Mouse (Mus musculus): ENCODE measurements around the gene Dennd5b.
A peak's percentile ranks its signal among the peaks of the same experiment; 100 is the strongest.

Dennd5b gene

DNA sequence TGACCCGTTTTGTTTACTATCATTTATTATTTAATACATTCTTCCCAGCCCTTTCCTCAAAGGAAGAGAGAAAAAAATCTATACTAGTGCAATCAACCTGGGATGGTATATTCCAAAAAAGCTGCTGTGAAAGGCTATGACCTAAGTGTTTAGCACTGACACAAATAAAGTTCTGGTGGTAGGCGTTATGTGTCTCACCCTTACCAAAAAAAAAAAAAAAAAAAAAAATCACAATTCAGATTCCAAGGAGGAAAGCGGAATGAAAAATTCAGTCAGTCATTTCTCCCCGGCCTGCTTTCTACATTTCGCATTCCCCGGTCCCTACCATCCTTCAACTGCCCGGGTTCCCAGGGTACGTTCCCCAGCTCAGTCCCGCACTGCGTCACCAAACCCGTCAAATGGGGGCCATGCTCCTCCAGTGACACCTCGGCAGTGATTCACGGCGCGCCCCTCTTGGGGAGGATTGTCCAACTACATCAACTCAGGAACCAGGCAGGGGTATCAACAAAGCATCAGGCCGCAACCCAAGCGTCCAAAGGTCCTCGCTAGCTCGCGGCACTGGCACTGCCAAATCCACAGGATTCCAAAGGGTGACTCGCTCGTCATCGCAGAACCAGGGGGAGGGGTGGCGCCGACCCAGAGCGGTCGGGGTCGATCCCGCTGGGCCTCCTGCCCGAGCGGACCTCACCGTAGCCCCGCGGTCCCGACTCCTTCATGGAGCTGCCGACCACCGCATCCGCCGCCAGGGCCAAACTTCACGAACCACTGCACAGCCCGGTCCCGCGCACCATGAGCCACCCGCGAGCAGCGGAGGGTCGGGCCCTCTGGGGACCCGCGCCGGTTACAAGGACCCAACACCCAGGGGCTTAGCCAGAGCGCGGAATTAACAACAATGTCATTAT lies 1.1 kb downstream of the Dennd5b start:
- DNase-seq (ENCODE audit: low read depth): no peak

DNA sequence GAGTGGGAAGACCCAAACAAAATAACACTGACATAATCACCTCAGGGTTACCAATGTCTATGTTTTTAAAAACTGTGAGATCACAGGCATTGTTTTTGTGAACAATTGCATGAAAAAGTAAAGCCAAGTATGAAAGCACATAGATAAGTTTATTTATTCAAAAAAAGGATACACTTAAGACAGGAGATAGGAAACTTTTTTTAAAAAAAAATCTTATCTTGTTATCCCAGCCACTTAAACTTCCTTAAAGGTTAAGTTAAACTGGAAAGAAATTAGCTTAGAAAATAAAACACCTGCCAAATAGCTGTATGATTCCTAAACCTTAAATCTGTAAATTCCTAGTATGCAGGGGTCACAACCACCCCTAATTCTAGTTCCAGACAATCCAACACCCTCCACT lies 2.5 kb downstream of the Dennd5b start:
- DNase-seq (ENCODE audit: low read depth): no peak

DNA sequence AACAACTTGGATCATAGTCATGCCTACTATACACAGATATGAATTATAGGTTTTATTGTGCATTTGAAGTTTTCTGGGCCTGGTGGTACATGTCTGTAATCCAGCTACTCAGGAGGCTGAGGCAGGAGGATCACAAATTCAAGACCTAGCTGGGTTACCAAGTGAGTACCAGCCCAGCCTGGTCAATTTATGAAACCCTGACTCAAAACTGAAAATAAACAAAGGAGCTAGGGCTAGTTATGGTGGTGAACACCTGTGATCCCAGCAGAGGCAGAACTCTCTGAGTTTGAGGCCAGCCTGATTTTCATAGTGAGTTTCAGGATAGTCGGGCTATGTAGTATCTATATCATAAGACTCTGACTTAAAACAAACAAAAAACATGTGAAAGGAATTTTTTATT lies 4.2 kb downstream of the Dennd5b start:
- no peak for DNase-seq (ENCODE audit: low read depth)

- DNase-seq (ENCODE audit: low read depth): no peak
Measured at GRCm38 (mm10) chr6:149096233-149096632, 5.2 kb downstream of the Dennd5b start.

DNA sequence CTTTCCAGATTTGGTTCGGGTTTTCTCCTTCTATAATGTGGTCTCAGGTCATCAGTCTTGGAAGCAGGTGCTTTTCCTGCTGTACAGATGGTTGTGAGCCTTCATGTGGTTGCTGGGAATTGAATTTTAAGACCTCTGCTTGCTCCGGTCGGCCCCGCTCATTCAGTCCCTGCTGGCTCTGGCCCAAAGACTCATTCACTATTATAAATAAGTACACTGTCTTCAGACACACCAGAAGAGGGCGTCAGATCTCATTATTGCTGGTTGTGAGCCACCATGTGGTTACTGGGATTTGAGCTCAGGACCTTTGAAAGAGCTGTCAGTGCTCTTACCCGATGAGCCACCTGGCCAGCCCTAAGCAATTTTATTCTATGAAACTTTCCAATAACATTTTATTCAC lies 6.1 kb downstream of the Dennd5b start:
- no peak for DNase-seq (ENCODE audit: low read depth)

- no peak for DNase-seq (ENCODE audit: low read depth)
Measured at GRCm38 (mm10) chr6:149094555-149094954, 6.9 kb downstream of the Dennd5b start.

- no peak for DNase-seq (ENCODE audit: low read depth)
Measured at GRCm38 (mm10) chr6:149093465-149093864, 8.0 kb downstream of the Dennd5b start.

DNA sequence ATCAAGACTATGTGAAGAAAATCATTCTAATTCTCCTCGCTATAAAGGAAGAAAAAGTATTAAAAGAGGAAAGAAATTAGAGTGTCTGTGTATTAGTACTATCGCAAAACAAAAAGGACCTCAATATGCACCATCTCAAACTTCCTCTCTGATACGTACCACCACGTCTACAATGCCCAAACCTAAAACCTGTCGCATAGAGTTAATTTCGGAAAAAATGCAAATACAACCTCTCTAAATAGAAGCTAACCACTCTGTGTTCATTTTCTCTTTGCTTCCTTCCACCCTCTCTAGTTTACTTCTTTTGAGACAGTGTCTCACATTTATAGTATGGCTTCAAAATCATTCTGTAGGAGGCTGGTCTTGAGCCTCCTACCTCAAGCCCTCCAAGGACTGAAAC lies 9.1 kb downstream of the Dennd5b start:
- no peak for DNase-seq (ENCODE audit: low read depth)

DNA sequence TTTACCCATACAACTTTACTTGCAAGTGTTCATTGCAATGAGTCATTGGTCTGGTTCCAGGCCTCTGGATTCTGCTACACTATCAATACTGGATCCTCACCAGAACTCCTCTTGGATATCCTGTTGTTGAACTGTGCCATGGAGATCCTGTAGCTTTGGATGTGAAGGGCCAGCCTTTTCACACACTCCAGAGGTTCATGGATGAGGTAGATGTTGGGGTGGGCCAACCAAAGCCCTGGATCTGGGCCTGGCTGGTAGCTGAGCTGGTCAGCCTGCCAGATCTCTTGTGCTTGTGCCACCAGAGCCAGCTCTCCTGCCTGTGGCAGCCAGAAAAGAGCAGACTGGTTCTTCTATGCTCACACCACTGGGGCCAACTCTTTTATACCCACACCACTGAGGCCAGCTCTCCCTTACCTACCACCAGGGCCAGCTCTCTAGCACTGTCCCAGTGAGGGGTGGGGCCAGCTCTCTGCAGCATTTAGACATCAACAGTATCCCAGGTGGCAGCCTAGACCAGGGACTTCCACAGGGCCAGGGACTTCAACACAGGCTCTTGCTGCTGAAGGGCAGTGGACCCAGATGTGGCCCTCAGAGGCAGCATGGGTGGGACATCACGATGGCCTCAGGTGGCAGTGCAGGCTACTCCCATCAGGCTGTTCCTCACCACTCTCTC lies 24.2 kb downstream of the Dennd5b start:
- no peak for DNase-seq (ENCODE audit: low read depth)

- DNase-seq (ENCODE audit: low read depth): no peak
Measured at GRCm38 (mm10) chr6:149073854-149074253, 27.6 kb downstream of the Dennd5b start.

DNA sequence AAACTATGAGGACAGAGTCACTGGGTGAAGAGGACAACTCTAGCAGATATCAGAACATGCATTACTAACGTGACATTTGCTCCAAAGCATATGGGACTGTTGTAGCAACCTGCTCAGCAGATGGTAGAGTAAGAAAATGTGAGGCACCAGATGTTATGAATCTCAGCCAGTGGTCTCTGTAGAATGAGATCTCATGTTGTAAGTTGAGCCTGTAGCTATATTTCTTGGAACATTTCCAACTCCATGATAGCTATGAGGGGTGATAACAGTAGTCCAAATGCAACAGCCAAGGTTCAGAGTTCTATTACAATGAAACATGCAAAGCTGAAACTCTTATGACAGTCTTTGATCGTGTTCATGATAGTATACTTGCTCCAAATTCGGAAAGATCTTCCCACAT lies 28.6 kb downstream of the Dennd5b start:
- no peak for DNase-seq (ENCODE audit: low read depth)

DNA sequence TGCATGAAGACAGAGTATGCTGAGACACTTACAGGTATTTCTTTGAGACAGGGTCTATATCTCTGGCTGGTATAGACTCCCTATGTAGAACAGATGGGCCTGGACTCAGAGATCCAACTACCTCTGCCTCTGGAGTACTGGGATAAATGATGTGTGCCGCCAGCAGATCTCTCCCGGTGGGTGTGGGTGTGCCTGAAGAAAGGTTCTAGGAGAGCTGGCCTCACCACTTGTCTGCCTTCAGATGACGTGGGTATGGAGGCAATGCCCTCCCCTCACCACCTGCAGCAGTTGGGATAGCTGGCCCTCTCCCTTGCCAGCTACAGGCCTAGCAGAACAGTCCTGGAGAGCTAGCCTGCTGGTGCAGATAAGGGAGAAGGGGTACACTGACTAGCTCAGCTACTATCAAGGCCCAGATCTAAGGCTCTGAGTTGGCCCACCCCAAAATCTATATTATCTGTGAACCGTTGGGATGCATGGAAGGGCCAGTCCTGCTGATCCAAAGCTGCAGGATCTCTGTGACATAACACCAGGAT lies 30.8 kb downstream of the Dennd5b start:
- no peak for DNase-seq (ENCODE audit: low read depth)

DNA sequence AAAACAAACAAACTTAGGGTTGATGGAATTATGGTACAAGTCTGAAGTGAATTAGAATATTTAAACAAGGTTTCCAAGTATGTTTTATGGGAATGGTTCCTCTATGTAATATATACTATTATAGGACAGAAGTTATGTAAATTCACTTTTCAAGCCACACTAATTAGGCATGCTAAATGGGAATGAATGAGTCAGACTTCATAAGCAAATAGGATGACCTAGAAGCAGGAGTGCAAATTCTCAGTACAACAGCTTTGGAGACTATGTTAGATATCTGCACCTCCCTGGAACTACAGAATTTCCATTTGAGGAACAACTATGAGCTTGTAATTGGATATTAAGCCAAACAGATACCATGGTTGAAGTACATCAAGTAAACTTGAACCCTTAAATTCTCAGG lies 38.1 kb downstream of the Dennd5b start:
- no peak for DNase-seq (ENCODE audit: low read depth)

GRCm38 (mm10) chr6:149060670-149061387 lies 40.7 kb downstream of the Dennd5b start:
- DNase-seq (ENCODE audit: low read depth): no peak

GRCm38 (mm10) chr6:149057947-149058391 lies 43.5 kb downstream of the Dennd5b start:
- peak; percentile 13 for DNase-seq (ENCODE audit: low read depth)

DNA sequence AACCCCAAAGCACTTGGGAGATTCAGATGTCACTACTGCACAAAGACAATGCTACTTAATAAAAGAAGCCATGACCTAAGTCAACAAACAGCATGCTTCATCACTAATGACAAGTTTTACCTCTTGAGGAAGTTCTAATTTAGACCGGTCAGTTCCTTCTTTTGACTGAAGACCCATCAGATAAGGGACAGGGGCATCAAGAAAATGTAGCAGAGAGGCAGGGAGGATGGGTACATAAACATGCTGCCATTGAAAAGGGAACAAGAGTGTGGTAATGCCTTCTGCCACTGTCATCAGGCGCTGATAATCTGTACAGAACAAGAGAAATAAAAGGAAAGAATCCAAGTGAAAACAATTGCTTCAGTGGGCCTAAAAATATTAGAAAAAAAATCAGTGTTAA lies 46.7 kb downstream of the Dennd5b start:
- no peak for DNase-seq (ENCODE audit: low read depth)

- no peak for DNase-seq (ENCODE audit: low read depth)
Measured at GRCm38 (mm10) chr6:149050978-149051723, 50.3 kb downstream of the Dennd5b start.

DNA sequence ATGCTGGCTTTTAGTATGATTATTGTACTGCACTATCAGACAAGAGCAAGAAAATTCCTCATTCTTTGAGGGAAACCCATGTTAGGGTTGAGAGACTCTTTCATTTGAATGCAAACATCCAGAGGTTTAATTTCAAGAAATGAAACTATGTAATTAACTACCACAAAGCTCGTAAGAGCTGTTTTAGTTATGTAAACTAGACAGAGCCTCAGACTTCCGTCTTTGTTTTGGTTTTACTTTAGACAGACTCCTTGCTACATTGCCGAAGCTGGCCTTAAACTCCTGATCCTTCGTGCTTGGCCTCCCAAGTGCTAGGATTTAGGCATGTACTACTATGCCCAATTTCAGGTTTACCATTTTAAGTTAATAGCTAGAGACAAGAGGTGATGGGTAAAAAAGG lies 61.4 kb downstream of the Dennd5b start:
- DNase-seq (ENCODE audit: low read depth): no peak

DNA sequence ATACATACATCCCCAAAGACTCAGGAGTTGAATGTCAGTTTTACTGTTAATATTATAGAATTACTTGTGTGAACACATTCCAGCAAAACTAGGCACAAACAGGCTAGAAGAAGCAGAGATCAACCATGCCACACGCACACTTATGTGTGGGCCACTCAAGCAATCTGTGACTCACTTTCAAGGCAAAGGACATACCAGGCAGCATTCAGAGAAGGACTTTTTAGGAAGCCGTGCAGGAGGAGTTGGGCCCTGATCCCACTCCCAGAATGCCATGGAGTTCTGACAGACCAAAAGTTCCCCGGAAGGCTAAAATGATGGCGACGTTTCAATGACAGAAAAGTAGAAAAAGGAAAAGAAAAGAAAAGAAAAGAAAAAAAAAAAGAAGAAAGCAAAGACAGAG lies 69.3 kb downstream of the Dennd5b start:
- no peak for DNase-seq (ENCODE audit: low read depth)

- DNase-seq (ENCODE audit: low read depth): no peak
Measured at GRCm38 (mm10) chr6:149031377-149031776, 70.1 kb downstream of the Dennd5b start.

DNA sequence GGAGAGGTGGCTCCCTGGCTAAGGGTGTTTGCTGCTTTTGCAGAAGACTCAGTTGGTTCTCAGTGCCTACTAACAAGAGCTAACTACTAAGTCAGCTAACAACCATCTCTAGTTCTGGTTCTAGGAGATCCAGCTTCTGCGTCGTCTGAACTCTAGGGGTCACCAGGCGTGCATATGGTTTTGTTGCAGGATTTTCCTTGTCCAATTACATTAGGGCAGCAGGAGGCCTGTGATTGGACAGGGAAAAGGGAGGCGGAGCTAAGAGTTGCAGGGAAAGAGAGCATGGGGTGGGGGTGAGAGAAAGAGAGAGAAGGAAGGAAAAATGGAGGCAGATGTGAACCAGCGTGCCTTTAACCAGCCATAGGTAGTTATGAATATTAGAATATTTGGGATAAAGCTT lies 83.0 kb downstream of the Dennd5b start:
- DNase-seq (ENCODE audit: low read depth): no peak
